Mouse (Mus musculus) cerebellum, adult (tissue): Measurements from ENCODE around the gene Lrrc74b.
A peak's percentile ranks its signal among the peaks of the same experiment; 100 is the strongest.
"Not testable (repeated sequence)": the region's sequence is repeated elsewhere in the genome, so short reads cannot be mapped to it uniquely, and the experiment has no call there.

Experiments
- ATAC-seq: cut with Nextera tagmentation; 2 replicates; pipeline ENCODE4 v1.9.2; 2017; ENCODE audit warnings: mild to moderate bottlenecking, moderate library complexity, mixed read lengths; ENCODE audit not compliant: insufficient number of reproducible peaks, low FRiP score, low TSS enrichment

The Lrrc74b gene

DNA sequence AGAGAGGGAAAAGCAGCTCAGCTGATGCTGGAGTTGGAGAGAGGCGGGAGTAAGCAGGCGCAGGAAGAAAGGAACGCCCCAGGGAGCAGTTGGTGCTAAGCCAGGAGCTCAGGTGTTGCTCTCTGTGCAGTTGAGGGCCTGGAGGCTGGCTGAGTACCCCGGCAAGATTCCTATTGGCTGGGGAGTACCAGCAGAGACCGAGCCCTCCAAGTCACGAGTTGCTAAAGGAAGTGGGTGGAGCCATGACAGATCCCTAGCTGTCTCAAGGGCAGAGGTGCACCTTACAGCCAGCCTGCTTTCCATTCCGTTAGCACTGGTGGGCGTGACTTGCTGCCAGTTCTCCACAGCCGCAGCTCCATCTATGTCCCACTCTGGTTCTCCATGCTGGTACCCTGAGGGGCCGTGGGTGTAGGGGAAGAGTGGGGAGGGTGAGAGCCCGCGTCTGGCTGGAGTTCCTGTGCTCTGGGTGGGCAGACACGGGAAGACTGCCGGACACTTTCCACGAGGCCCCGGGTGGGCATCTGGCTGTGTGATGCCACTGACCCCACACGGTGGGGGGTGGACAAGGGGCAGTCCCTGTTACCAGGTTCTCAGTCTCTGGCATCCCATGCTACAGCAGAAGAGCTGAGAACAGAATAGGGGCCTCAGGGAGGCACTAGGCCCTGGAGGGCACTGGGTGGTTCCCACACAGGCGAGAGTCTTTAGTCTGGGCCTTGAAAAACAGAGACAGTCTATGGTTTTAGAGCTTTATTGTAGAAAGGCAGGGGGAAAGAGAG, 6.9 kb downstream of the Lrrc74b start:
- no peak for ATAC-seq

- ATAC-seq: no peak
These were observed 8.2 kb downstream of the Lrrc74b start for GRCm38 (mm10) chr16:17552837-17553236.

DNA sequence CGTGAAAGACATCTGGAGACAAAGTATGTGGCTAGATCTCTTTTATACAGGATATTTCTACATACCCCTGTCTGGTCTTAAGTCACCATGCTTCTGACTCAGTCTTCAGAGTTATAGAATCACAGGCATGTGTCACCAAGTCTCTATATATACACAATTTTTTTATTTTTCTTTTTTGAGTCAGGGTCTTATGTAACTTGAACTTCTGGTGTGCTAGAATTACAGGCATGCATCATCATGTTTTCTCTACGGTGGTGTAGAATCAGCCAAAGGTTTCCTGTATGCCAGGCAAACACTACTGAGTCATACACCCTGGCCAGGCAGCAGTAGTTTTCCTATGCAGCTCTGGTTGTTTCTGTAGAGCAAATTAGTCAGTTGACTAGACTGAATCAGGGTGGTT, 18.4 kb downstream of the Lrrc74b start:
- no peak for ATAC-seq

- ATAC-seq: no peak
These were observed 24.5 kb downstream of the Lrrc74b start for GRCm38 (mm10) chr16:17536584-17536983.

DNA sequence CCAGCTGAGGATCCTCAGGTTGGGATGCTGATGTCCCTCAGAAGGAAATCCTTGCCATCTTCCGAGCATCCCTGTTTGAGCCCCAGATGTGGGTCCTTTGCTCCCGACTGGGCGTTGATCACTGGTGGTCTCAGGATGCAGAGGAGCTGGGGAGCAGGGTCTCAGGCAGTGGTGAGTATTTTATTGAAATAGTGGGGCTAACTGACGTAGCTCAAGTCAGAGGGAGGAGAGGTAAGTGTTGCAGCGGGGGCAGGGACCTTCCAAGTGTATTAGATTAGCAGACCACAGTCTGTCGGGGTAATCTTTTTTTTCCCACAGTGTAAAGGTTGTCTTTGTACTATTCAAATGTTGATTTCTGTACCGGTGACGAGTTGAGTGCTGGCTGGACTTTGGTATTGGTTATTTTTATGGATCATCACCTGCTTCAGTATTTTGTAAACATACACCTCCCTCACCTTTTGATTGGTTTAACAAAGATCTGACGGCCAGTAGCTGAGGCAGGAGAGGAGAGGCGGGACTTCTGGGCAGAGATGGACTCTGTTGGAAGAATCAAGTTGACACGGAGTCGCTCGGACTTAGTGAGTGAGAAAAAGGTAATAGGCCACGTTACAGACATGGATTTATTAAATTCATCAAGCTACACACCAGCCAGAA, 28.2 kb downstream of the Lrrc74b start:
- no peak for ATAC-seq

DNA sequence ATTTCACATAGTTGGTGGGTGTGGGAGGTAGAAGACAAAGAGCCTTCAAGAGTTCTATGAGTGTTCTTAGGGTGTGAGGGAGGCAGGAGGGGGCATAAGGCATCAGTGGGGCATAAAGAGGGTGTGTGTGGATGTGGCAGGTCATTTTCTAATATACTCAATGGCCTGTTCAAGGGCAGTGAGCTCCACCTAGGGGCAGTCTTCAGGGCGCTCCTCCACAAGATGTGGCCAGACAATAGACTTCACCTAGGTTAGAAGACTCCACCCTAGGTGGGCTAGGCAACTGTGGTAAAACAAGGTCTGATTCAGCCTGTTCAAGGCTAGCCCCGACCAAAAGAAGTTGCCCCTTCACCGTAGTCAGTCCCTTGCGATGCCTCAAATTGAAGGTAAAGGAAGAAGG, 28.8 kb downstream of the Lrrc74b start:
- no peak for ATAC-seq

GRCm38 (mm10) chr16:17530640-17531288, 30.3 kb downstream of the Lrrc74b start, which contains the start of gene Thap7:
Gene Thap7 (minus strand): TSS chr16:17531136.
- peak; percentile 90 for ATAC-seq

GRCm38 (mm10) chr16:17529981-17530586, 31.0 kb downstream of the Lrrc74b start:
- ATAC-seq: no peak

DNA sequence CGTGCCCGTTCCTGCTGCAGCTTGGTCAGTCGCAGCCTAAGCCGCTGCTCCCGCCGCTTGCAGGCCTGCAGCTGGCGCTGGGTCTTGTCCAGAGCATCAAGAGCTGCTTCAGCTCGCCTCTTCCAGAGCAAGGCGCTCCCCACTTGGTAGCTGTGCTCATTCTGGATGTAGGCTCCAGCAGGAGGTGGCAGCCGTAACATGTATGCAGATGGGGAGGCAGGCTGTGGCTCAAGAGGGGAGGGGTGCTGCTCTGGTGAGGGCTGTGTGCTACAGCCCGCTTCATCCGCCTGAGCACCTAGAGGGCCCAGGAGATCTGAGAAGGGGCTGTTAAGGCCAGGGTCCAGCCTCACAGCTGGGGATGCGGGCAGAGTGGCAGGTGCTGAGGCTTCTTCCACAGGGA, 32.8 kb downstream of the Lrrc74b start:
- ATAC-seq: no peak

GRCm38 (mm10) chr16:17527606-17528005, 33.4 kb downstream of the Lrrc74b start:
- ATAC-seq: no peak

- no peak for ATAC-seq
These were observed 34.8 kb downstream of the Lrrc74b start for GRCm38 (mm10) chr16:17526223-17526622.

GRCm38 (mm10) chr16:17525524-17525923, 35.5 kb downstream of the Lrrc74b start:
- ATAC-seq: no peak

- no peak for ATAC-seq
These were observed 36.9 kb downstream of the Lrrc74b start for GRCm38 (mm10) chr16:17524156-17524555.

DNA sequence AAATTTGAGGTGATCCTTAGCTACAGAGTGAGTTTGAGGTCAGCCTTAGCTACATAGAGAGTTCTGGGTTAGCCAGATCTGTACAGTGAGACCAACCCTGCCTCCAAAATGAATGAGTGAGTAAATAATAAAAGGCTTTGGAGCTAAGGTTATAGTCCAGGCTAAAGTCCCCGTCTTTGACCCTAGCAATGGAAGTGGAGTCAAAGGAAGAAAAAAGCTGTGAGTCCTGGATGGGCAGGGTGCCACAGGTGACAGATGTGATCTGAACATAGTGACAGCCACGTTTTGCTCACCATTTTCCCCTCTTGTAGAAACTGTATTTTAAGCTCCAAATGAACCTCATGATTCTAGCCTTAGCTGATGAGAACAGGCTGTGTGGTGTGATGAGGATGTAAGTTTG, 42.1 kb downstream of the Lrrc74b start:
- no peak for ATAC-seq

- ATAC-seq: no peak
These were observed 49.6 kb downstream of the Lrrc74b start for GRCm38 (mm10) chr16:17511431-17511830.

DNA sequence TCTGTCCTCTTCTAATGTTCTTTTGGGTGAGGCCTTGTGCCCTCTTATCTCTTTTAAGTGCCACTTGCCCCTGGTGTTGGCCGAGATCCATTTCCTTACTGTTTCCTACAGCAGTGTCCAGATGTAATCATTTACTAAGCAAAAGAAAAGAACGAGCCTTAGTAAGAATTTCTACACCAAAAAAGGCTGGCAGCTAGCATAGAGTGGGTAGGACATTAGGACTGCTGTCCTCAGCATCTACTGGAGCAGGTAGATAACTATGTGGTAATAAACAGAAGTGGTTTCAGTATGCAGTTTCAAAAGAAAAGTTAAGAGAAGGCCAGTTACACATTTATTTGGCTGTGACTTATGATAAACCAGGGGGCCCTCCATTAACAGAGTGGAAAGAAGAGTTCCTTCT, 50.4 kb downstream of the Lrrc74b start:
- no peak for ATAC-seq

DNA sequence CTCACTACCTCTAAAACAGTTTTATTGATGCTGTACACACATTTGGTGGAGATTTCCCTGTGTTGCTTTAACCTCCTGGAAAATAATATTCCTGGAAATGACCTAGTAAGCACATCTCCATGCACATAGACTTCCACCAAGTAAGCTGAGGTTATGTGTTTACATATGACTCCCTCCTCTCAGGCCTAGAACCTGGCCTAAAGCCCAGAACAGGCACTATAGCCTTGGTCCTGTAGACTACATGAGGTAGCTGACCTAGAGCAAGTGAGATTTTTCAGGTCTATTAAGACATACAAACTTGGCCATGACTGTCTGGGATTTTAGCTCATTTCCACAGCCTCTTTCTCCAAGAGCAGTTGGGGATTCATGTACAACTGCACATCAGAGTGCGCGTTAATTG, 50.9 kb downstream of the Lrrc74b start:
- no peak for ATAC-seq

DNA sequence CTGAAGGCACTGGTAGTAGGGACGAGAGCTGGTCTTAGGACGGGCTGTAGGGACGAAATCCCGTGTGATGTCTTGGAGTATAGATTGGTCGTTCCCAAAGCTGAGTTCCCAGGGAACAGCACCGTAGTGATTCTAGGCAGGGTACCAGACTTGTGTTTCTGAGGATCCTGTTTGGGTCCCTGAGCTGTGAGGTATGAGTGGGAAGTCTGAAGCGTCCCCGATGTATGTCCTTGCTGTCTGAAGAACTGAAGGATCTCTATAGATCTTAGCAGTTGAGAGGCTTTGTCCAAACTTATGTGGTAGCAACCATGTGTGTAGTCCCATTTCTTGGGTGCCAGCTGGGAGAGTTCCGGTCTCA, 51.8 kb downstream of the Lrrc74b start:
- no peak for ATAC-seq

DNA sequence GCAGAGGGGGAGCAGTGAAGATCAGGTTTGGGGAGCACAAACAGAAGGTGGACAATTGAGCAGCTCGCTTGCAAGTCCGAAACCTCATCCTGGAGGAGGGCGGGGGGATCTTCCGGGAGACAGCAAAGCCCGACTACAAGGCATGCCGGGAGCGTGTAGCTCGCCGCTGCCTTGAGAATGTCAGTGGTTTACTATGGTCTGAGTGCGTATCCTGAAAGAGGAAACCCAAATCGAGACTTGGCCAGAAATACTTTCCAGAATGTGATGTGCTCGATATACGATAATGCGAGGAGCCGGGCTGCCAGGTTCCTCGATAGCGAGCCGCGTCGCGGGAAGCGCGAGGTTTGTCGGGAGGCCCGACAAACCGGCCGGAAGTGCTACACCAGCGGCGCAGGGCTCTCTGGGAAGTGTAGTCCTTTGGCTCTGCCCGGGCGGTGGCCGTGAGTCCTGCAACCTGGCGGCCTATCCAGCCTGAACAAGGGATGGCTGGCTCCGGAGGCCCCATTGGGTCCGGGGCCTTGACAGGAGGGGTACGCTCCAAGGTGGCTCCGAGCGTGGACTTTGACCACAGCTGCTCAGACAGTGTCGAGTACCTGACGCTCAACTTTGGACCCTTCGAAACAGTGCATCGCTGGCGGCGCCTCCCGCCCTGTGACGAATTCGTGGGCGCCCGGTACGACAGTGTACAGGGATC, 52.4 kb downstream of the Lrrc74b start, which contains the start of gene Lztr1:
Gene Lztr1, plus strand, starts transcription at position 143 of the 694 bp plus-strand sequence.
- peak; percentile 94 for ATAC-seq

DNA sequence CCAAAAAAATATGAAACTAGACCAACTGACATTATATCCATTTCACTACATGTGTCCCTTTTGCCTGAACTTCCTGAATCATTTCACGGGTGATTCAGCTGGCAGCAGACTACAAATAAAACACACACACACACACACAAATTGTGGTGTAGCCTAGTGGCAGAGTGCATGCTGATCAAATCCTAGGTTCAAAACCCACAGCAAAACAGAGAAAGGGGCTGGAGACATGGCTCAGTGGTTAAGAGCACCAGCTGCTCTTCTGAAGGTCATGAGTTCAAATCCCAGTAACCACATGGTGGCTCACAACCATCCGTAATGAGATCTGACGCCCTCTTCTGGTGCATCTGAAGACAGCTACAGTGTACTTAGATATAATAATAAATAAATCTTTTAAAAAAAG, 53.0 kb downstream of the Lrrc74b start:
- ATAC-seq: not testable (repeated sequence)
